Mouse (Mus musculus) layer of hippocampus, adult 8-10 months (tissue): ENCODE data around the gene Otulin. TPM values are rescaled to one million over a fixed set of nuclear protein-coding genes. Genes with fewer than 3 reads are reported as not detected.

Source experiments
- DNase-seq, 2 experiments: peaks; one replicate each; pipeline ENCODE4 v3.0.0; 2022; ENCODE audit warnings: low spot score in 2 of 2
- microRNA-seq, 2 experiments: library from miRNA; unstranded; fragments of <30 nt; microRNA quantifications; one replicate each; pipeline ENCODE4 v1.2.0; 2022
- total RNA-seq, 4 experiments: library from RNA; stranded (reverse); gene quantifications; 2 replicates each; pipeline ENCODE4 v1.2.4; 2022

Gene Otulin
- total RNA-seq, 4 experiments from 2014 or later = 18.4 to 25.5 (median 21.9) TPM

DNA sequence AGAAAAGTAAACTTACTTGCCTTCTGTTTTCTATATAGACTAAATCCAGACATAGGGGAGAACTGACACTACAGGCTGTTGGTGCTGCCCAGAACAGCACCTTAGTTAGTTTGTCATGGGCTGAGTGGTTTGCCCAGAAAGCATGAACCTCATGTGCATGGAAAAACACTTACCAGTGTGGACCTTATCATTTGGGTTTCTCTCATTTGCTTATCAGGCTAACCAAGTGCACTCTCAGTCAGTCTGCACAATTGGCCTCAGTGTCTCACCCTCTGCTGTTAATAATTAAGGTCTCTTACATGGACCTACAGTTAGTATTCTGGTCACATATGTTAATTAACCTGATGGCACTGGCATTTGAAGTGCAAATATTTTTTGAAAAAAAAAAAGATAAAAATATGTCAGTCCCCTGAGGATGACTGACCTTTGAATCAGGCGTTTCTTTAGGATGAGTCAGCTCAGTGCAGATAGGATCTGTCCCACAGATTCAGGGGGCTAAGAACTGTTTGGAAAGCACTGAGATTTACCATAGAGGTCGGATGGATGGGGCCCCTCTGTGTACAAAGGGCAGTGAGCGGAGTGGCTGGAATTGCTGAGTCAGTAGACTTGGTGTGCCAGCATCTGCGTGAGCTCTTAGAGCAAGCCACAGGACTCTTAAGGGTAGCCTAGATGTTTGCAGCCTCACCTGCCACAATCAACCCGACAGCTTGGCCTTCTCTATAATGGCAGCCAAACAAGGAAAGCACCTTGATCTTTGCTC is 124.2 kb downstream of the Otulin start:
- no peak for DNase-seq

DNA sequence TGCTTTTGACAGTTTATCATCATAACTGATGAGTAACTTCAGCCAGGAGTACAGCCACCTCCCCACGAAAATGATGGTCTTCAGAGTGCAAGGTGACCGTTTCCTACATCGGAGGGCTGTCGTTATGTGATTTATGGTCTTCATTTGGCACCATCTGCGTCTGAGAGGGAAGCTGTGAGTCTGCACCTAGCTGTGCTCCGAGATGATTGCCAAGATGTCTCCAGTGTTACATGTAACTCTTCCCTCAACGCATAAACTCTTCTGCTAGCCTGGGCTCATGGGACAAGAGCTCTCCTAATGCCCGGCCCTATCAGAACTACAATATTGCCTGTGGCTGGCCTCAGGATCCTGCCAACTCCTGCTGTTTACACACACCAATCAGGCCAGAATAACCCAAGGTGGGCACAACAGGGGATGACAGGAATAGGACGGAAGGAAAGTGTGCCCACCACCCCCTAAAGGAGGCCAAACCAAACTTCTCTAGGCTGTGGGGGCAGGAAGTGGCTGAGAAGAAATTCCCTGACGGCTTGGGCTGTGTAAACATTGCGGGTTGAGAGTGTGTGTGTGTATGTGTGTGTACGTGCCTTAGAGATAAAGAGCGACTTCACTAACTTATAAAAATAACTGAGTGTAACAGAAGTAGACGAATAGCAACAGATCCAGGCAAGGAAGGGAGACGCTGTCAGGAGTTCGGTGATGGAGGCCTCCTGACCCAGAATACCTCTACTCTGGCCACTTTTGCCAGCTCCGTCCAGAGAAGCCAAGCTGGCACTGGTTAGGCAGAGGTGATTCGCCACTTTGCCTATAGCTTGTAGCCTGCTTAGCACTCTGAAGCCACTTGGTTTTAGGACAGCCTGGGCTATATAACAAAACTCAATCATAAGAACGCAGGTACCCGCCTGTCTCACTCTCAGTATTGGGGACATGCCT is 126.4 kb downstream of the Otulin start:
- DNase-seq = no peak

DNA sequence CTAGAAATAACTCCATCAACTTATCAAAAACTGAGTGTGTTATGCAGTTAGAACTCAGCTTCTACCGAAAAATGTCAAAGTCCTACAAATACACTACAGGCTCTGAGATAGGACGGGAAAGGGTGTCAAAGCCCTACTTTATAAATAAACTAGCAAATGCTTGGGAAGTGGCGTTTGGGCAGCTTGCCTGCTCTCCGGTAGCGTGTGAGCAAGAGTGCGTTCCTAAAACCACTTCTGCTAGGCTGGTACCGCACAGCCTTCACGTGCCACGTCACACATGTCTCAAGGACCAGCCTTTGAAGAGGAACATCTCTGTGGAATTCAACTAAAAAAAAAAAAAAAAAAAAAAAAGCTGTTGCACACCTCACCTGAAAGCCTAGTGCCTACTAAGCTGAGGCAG is 127.3 kb downstream of the Otulin start:
- no peak for DNase-seq

DNA sequence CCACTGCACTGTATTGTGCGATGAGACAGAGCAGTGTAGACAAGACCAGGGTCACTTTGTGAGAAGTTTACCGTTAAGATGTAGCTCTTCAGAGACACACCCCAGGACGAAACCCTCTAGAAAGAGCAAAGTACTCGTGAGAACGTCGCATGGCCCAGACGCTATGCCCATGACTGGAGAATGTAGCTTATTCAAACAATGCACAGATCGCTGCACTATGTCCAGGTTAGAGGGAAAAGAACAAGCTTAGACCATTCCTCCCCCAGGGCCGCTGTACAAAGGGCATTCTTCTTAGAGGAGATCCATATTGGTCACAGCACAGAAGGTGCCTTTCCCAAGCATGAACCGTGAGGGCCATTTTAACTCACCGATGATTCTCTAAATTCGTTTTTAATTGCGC is 128.2 kb downstream of the Otulin start:
- no peak for DNase-seq

DNA sequence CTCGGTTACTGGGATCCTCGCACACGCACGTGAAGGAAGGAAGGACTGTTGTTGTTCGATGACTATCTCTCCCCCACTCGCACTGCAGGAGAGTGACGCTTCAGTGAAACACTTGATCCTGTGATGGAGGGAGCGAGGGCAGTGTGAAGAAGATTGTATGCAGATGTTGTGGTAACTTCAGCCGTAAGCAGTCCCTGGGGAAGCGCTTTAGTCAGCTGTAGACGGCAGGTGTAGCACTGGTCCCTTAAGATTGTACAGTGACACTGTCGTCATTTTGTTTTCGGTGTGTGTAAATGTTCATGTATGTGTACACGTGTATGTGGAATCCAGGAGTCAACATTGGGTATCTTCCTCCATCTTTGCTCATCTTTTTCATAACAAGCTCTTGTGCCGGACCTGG is 130.1 kb downstream of the Otulin start:
- no peak for DNase-seq

DNA sequence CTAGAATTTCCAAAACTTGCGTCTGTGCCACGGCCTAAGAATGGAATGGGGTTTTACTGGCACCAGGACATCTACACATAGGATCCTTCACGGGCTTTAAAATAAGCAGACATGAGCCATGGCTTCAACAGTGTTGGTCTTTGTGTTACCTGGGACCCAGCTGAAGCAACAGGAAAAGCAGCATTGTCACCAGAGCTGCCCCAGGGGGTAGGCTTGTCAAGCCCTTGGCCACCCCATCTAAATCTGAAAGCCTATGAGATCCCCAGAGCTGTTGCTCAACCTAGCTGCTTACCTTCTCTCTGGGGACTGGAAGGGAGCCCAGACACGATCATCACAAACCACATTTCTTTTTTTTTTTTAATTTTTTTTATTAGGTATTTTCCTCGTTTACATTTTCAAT is 132.4 kb downstream of the Otulin start:
- no peak for DNase-seq

DNA sequence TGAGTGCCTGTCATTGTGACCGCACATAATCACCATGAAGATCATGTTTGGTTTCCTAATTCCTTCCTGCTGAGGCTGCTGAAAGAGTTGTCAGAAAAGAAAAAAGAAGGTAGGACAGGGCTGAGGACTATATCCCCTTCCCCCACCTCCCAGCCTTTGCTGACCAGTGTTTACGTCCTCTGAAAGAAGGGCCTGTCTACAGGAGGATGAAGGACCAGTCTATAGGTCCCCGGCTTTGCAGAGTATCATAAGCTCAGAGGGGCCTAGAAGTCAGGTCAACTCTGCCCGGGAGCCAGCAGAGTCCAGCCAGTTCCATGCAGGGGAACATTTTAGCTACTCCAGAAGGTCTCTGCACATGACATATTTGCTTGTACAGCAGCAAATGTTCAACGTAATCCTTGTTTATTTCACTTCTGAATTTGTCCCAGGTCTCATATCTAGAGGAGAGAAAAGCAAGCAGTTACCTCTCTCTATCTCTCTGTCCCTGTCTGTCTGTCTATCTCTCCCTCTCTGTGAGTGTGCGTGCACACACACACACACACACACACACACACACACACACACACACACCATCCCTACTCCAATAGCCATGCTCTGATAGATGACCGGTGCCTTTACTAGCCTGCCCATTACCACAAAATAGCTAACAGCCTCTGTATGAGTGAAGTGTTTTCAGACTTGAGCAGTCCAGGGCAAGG is 133.0 kb downstream of the Otulin start:
- DNase-seq = no peak

DNA sequence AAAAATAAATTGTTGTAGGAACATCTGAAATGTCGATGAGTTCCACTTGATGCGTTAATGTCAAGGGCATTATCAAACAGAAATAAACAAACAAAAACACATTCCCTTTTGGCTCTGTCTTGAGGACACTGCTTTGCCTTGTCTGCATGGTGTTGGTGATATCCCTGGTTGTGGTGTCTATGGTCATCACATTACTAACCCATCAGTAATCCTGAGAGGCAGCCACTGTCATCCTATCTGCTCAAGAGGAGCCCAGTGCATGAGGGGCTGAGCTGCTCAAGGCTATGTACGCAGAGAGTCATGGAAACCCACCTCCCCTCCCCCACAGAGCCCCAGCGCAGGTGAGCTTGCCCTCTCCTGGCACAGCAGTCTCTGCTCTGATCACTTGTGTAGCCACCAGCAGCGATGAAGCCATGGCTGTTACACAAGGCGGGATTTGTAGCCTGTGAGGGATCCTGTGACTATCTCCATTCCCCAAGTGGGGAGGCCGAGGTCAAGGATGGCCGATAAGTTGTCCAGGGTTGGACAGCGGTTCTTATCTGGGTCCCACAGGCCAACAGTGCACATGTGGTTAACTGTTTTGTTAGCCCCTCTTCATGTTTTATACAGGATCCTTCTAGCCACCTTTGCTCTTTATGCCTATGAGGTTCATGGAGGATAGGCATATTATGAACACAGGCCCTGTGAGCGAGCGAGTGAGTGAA is 133.7 kb downstream of the Otulin start:
- DNase-seq = no peak

DNA sequence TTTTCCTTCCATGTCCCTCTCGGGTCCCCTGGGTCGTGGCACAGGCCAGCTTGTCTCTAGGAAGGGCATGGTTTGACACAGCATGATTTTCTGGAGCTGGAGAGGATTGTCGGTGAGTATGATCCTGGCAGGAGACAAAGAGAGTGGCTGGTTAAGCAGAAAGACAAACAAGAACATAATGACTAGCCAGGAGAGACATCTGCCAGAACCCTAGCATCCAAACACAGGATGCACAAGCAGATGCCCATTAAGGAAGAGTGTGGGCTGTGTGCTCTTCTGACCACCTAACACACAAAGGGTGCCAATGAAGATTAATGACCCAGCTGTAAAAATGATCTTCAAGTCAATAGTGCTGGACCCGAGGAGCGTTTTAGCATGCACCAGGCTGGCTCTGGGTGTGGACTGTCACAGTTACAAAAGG is 134.5 kb downstream of the Otulin start:
- DNase-seq = no peak

DNA sequence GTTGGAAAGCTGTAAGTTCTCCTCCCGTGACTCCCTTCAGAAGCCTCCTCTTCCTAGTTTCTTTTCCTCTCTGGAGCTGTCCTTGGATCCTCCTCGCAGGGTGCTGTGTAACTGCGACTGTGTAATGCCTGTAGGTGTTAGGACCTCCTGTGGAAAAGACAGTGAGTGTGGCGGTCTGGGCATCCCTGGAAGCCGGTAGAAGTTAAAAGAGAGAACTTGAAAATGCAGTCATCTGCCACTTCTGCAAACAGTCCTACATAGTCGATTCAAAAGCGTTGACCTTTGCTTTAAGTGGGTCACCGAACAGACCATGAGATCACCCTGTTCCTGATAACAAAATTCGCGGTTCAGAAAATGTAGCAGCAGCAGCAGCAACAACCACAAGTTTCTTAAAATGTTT is 137.0 kb downstream of the Otulin start:
- no peak for DNase-seq

DNA sequence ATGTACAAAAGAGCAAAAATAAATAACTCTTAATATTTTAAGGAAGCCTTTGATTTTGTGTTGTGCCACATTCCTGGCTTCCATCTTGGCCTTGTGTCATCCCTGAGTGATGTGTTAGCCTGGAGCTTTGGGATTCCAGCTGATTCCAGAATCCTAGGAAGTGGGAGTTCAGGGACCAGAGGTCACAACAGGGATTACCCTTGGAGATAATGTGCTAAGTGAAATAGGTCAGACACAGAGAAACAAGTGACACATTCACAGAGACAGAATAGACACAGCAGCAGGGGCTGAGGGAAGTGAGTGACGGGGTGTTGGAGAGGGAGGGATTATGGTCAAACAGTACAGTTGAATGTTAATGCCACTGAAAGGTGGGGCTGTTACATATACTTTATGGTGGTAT is 137.8 kb downstream of the Otulin start:
- no peak for DNase-seq

Small RNA genes lying within 50 kb of the gene (microRNA-seq; reads per million reads assigned to microRNA genes)
- 3.5 to 7.1 reads per million in 2 experiments for gene Mir7117

Other genes starting within 250 kb of the Otulin start
- 100 to 1,000 TPM; 168 to 198 (median 184) TPM for gene Ank, start 164.0 kb downstream of the Otulin start, total RNA-seq
- 10 to 100 TPM; 25.3 to 35.0 (median 33.1) TPM for gene Otulinl, start 50.9 kb upstream of the Otulin start, total RNA-seq